Mouse (Mus musculus): ENCODE data around the gene Agfg2. TPM values are rescaled to one million over a fixed set of nuclear protein-coding genes. Genes with fewer than 3 reads are reported as not detected.

Gene Agfg2
- polyA plus RNA-seq, 1 experiment = 32.4 TPM

GRCm38 (mm10) chr5:137683388-137684293 is 885 bp downstream of the Agfg2 start:
- no peak for DNase-seq (ENCODE audit: extremely low spot score in 1 of 2, low spot score in 1 of 2)

GRCm38 (mm10) chr5:137682526-137682925 is 2.0 kb downstream of the Agfg2 start:
- peak in 1 of 2 experiments; percentile 37 for DNase-seq (ENCODE audit: extremely low spot score in 1 of 2, low spot score in 1 of 2)

DNA sequence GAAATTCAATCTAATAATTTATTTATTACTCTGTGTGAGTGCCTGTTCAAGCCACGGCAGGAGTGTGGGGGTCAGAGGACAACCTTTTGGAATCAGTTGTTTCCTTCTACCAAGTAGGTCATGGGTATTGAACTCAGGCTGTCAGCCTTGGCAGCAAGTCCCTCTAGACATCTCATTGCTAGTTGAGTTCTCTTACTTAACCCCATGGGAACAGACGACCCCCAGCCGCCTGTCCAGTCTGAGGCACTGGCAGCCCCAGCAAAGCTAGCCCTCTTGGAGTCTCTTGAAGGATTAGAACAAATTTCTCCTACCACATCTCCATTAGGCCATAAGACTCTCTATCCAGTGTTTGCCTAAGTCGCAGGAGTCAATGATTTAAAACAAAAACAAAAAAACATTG is 4.8 kb downstream of the Agfg2 start:
- no peak for DNase-seq (ENCODE audit: extremely low spot score in 1 of 2, low spot score in 1 of 2)

- no peak for DNase-seq (ENCODE audit: extremely low spot score in 1 of 2, low spot score in 1 of 2)
Measured at GRCm38 (mm10) chr5:137678736-137679135, 5.8 kb downstream of the Agfg2 start.

DNA sequence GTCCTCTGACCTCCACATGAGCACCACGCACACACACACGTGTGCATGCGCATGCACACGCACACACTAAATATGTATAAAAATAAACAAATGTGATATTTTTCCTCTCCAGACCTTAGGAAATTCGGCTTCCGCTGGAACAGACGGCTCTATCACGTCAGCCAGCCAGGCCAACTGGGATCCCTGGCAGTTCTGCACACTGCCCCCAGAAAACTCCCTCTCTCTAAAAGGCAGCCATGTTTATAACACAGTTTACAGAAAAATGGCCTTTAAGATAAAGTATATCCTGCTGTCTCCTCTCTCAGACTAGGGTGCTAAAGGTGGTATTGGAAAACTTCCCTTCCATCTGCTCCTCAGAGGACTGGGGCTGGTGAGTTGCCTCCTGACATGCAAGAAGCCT is 6.7 kb downstream of the Agfg2 start:
- no peak for DNase-seq (ENCODE audit: extremely low spot score in 1 of 2, low spot score in 1 of 2)

- no peak for DNase-seq (ENCODE audit: extremely low spot score in 1 of 2, low spot score in 1 of 2)
Measured at GRCm38 (mm10) chr5:137674786-137675185, 9.7 kb downstream of the Agfg2 start.

DNA sequence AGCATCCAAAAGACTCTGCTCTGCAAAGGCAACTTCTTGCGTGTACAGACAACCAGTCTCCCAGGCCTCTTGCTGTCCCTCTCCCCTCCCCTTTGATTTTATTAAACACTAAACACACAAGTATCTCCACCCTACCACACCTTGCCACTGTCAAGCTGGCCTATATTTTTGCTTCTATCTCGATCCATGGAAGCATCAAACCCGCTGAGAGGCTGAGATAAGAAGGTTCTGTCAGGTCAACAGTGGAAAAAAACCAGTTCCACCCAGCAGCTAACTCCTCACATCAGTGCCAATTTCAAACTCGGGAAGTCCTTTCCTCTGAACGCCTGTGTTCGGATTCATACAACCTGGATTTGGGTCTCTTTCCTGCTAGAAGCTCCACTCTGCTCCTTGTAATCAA is 11.5 kb downstream of the Agfg2 start:
- no peak for DNase-seq (ENCODE audit: extremely low spot score in 1 of 2, low spot score in 1 of 2)

- no peak for DNase-seq (ENCODE audit: extremely low spot score in 1 of 2, low spot score in 1 of 2)
Measured at GRCm38 (mm10) chr5:137672361-137672760, 12.2 kb downstream of the Agfg2 start.

DNA sequence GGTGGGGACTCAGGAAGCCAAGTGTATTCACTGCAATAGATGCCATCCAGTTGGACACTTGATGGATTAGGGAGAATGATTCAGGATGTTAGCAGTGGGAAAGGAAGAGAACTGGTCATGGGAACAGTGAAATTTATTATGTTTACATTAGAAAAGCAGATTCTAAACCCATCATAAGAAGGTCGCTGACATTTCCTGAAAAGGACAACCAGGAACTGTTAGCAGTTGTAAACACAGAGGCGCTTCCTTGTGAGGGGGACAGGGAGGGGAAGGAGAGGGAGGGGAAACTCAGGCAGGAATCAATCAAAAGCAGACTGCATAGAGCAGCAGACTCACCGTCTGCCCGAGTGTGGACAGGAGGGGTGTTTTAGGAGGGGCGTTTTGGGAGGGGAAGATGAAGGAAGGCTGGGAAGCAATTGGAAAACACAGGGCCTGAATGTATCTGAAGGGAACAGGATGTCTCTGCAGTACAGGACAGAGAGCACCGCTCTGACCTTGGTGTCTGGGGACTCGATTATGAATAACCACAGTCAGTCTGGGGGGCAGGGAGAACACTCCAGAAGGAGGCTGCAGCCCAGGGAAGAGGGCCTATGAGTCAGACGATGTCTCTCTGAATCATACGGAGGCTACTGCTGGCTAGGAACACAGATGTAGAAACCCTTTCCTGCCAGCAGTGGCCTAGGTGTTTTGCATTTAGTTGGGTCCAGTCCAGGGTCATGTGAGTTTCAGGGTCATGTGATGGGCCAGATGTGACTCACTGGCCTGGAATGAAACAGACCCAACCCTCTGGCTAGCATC is 12.9 kb downstream of the Agfg2 start:
- DNase-seq (ENCODE audit: extremely low spot score in 1 of 2, low spot score in 1 of 2) = peak in 1 of 2 experiments; percentile 63

- no peak for DNase-seq (ENCODE audit: extremely low spot score in 1 of 2, low spot score in 1 of 2)
Measured at GRCm38 (mm10) chr5:137670240-137670639, 14.3 kb downstream of the Agfg2 start.

DNA sequence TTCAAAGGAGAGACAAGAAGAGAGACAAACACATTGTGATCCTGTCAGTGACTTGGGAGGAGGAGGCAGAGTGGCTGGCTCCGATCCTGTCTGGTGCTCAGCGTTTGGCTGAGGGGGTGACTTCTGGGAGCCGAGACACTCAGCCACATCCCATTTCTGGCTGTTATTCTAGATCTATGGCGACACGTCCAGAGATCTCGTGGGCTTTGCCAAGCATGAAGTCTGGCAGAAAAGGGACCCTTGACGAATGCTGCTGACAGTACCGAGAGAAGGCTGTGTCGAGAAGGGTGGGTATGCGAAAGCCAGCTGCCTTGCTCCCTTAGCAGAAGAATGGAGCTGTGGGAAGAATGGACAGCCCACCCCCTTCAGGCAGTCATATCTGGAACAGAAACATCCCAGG is 15.6 kb downstream of the Agfg2 start:
- no peak for DNase-seq (ENCODE audit: extremely low spot score in 1 of 2, low spot score in 1 of 2)

DNA sequence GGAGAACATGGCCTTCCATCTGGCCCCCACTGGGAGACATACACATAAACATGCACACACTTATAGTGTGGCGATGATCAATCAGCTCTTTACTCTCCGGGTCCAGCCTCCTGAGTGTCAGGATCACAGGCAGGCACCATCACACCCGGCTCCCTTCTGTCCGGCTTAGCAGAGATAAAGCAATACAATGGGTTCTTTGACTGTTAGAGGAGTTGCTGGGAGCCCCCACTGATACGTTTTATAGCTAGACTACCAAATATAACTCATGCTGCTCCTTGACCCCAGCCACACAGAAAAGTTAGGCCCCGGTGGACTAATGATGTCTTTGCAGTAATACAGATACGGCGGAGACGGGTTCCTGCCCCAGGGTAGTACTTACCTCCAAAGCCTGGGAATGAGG is 21.5 kb downstream of the Agfg2 start:
- no peak for DNase-seq (ENCODE audit: extremely low spot score in 1 of 2, low spot score in 1 of 2)

GRCm38 (mm10) chr5:137660064-137660688 is 24.4 kb downstream of the Agfg2 start:
- peak in 1 of 2 experiments; percentile 37 for DNase-seq (ENCODE audit: extremely low spot score in 1 of 2, low spot score in 1 of 2)

DNA sequence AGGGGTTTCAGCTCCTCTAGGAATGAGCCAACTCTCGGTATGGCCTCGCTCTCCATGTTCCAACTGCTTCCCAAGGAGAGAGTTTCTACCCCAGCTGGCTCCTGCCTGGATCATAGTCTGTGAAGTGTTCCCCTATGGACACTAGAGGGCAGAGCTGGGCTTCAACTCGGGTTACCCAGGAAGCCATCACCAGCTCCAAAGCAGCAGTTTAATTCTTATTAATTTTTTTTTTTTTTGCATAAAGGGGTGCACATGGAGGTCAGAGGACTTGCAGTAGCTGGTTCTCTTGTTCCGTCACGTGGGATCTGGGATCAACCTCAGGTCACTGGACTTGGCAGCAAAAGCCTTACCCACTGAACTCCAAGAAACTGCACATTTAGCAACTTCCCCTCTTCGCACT is 27.5 kb downstream of the Agfg2 start:
- peak; percentile 41 to 88 for DNase-seq (ENCODE audit: extremely low spot score in 1 of 2, low spot score in 1 of 2)

GRCm38 (mm10) chr5:137654746-137655145 is 29.8 kb downstream of the Agfg2 start:
- DNase-seq (ENCODE audit: extremely low spot score in 1 of 2, low spot score in 1 of 2) = no peak

- no peak for DNase-seq (ENCODE audit: extremely low spot score in 1 of 2, low spot score in 1 of 2)
Measured at GRCm38 (mm10) chr5:137653366-137653765, 31.2 kb downstream of the Agfg2 start.

GRCm38 (mm10) chr5:137652474-137652873 is 32.1 kb downstream of the Agfg2 start:
- peak; percentile 49 to 86 for DNase-seq (ENCODE audit: extremely low spot score in 1 of 2, low spot score in 1 of 2)

DNA sequence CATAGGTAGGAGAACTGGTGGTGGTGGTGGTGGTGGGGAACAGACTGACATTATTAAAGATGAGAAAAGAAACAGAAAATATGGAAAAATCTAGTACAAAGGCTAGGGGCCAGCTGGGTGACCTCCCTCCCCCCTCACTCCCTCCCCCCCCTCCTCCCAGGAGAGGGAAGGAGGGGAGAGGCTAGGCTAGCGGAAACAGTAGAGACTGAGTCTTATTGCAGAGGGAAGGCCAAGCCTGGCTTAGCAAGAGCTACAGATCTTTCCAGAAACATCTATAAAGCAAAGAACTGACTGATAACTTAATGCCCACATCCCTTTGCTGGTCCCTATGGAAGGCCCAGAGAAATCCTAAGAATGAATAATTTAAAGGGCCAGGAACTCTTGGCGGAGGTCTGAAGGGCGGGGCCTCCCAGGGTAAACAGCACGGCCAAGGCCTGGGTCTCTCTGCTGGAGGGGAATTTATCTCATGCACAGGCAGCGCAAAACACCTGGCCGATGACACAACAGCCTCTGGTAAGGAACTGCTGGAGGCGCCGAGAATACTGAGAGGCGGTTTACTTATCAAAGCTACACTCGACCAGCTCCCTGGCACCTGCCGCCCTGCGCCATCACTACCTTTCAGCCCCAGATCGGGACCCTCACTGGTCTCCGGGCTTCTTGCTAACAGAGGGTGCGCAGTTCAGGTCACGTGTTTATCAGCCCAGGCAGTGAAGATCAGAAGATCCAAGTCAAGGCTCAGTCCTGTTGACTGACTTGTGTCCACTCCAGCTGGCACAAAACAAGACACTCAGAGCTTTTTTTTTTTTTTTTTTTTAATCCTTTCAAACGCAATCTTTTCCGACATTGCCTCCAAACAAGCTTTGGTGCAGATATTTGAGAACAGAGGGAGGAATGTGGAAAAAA is 34.6 kb downstream of the Agfg2 start:
- no peak for DNase-seq (ENCODE audit: extremely low spot score in 1 of 2, low spot score in 1 of 2)

DNA sequence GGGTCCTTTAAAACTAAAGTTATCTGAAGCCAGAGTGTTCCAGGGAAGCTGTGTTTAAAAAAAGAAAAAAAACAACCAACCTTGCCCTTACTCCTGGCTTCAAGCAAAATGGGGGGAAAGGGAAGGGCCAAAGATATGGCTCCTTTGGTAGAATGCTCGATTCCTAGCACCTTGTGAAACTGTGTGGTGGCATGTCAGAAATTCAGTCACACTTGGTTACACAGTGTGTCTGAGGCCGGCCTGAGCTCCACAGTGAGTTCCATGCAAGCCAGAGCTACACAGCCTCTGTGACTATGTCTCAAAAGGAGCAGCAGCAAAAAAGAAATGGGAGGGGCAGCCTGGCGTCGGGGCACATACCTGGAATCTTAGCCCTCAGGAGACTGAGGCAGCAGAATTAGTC is 35.3 kb downstream of the Agfg2 start:
- no peak for DNase-seq (ENCODE audit: extremely low spot score in 1 of 2, low spot score in 1 of 2)

All from frontal cortex, adult 2 months (tissue).